In genomic region chr5:136953440-136953951, GRCm38 (mm10) we compare ENCODE assay signal across 7 mouse cellular contexts. TPM values are rescaled to one million over a fixed set of nuclear protein-coding genes. Genes with fewer than 3 reads are reported as not detected.
DNase-seq lines count a peak whose midpoint lies in the region; ATAC-seq and TF ChIP-seq lines count a peak whose summit lies in the region.

No protein-coding gene starts in this region.

- peak overlapping the region; percentile 56 for H3K27ac ChIP-seq in ES-Bruce4 (ENCODE audit: insufficient read depth, low read length)
- H3K27ac ChIP-seq in embryonic facial prominence, embryonic 13.5 days: peak overlapping the region; percentile 66; the same call in 1 of the 2 replicates

- TF ChIP-seq POLR2A in ES-Bruce4 (IDR thresholded peaks at IDR 0.05; ENCODE audit: insufficient read depth, low read length): no peak

- WGBS in embryonic facial prominence, embryonic 13.5 days: 1% methylated on average over 12 of the region's 12 CpGs

- peak; percentile 59 for DNase-seq in 3T3-L1 (ENCODE audit: low read depth, low spot score)
- DNase-seq in heart, postnatal 14 days: peak; percentile 42 to 46
- peak; percentile 29 to 37 for DNase-seq in kidney, postnatal 4 days
- peak; percentile 83 for DNase-seq in lung, postnatal 36 days
- DNase-seq in ovary, adult 18-20 months (ENCODE audit: low spot score): no peak

- peak overlapping the region; percentile 91 for H3K4me3 ChIP-seq in ES-Bruce4 (ENCODE audit: low read depth, low read length)
- peak overlapping the region; percentile 74 for H3K4me3 ChIP-seq in embryonic facial prominence, embryonic 13.5 days

- 0 out of 2 replicates have a peak, but pooled peaks cover 3% of the 10 kb centered on the region for H3K9me3 ChIP-seq in ES-Bruce4 (replicated peaks; ENCODE audit: control insufficient read depth, insufficient read depth, low read length, poor library complexity, severe bottlenecking)
- H3K9me3 ChIP-seq in embryonic facial prominence, embryonic 13.5 days: no peaks in the 10 kb centered on the region

- peak overlapping the region; percentile 76 for H3K4me2 ChIP-seq in embryonic facial prominence, embryonic 13.5 days

- no peaks in the 10 kb centered on the region for H3K27me3 ChIP-seq in ES-Bruce4 (ENCODE audit: control insufficient read depth, insufficient read depth, low read length, poor library complexity, severe bottlenecking)
- H3K27me3 ChIP-seq in embryonic facial prominence, embryonic 13.5 days: no peaks in the 10 kb centered on the region

- no peak for ATAC-seq in embryonic facial prominence, embryonic 13.5 days (ENCODE audit: insufficient number of reproducible peaks, insufficient read depth, low FRiP score, low TSS enrichment, low read depth)

- peaks cover 5% of the 10 kb centered on the region for H3K4me1 ChIP-seq in ES-Bruce4 (ENCODE audit: control insufficient read depth, insufficient read depth, low read length)
- H3K4me1 ChIP-seq in embryonic facial prominence, embryonic 13.5 days: peaks cover 18% of the 10 kb centered on the region

- TF ChIP-seq EP300 in ES-Bruce4 (IDR thresholded peaks at IDR 0.05; ENCODE audit: insufficient read depth, low read depth, low read length): no peak

- no peak for TF ChIP-seq CTCF in ES-Bruce4 (IDR thresholded peaks at IDR 0.05; ENCODE audit: low read depth, low read length)

- 0 out of 2 replicates have a peak, but pooled peaks cover 4% of the 10 kb centered on the region for H3K36me3 ChIP-seq in ES-Bruce4 (ENCODE audit: control insufficient read depth, insufficient read depth, low read length, poor library complexity, severe bottlenecking)
- H3K36me3 ChIP-seq in embryonic facial prominence, embryonic 13.5 days: peaks cover 12% of the 10 kb centered on the region

- peak overlapping the region; percentile 74 for H3K9ac ChIP-seq in ES-Bruce4 (ENCODE audit: low read depth, poor library complexity, severe bottlenecking)
- H3K9ac ChIP-seq in embryonic facial prominence, embryonic 13.5 days: peak overlapping the region; percentile 84

- intact Hi-C loops in heart, postnatal 14 days (cut with DNase I): no loop called here

RNA-seq across cellular contexts. Expression of gene Fis1, which starts 0.4 kb away (rescaled TPM):
- 87.8 and 97.5 TPM in 2 replicates for polyA plus RNA-seq in ES-Bruce4 (2011; ENCODE audit: insufficient read depth, insufficient read length, low read depth, missing spikeins)
- 265 and 282 TPM in 2 replicates for polyA plus RNA-seq in embryonic facial prominence, embryonic 13.5 days (2015; fragmentation: Nextera tagmentation; extraction: Ambion mirVana)
- total RNA-seq in heart, postnatal 14 days (2021): 100 to 1,000 TPM; 166 to 167 TPM

RNA-seq across cellular contexts. Expression of gene Cldn15, which starts 12.9 kb away (rescaled TPM):
- polyA plus RNA-seq in ES-Bruce4 (2011; ENCODE audit: insufficient read depth, insufficient read length, low read depth, missing spikeins): not detected in 2 replicates
- polyA plus RNA-seq in embryonic facial prominence, embryonic 13.5 days (2015; fragmentation: Nextera tagmentation; extraction: Ambion mirVana): 0.44 and 0.61 TPM in 2 replicates
- 10 to 100 TPM in 1 of 2 experiments, 1 to 10 TPM in 1; 8.9 to 11.2 TPM for total RNA-seq in heart, postnatal 14 days (2021)

RNA-seq across cellular contexts. Expression of gene Plod3, which starts 33.3 kb away (rescaled TPM):
- 29.3 and 33.9 TPM in 2 replicates for polyA plus RNA-seq in ES-Bruce4 (2011; ENCODE audit: insufficient read depth, insufficient read length, low read depth, missing spikeins)
- polyA plus RNA-seq in embryonic facial prominence, embryonic 13.5 days (2015; fragmentation: Nextera tagmentation; extraction: Ambion mirVana): 49.0 and 62.4 TPM in 2 replicates
- 10 to 100 TPM; 40.3 to 42.2 TPM for total RNA-seq in heart, postnatal 14 days (2021)

RNA-seq across cellular contexts. Expression of gene Znhit1, which starts 34.3 kb away (rescaled TPM):
- polyA plus RNA-seq in ES-Bruce4 (2011; ENCODE audit: insufficient read depth, insufficient read length, low read depth, missing spikeins): 26.6 and 27.0 TPM in 2 replicates
- polyA plus RNA-seq in embryonic facial prominence, embryonic 13.5 days (2015; fragmentation: Nextera tagmentation; extraction: Ambion mirVana): 117 and 124 TPM in 2 replicates
- total RNA-seq in heart, postnatal 14 days (2021): 10 to 100 TPM; 50.4 to 54.9 TPM

RNA-seq across cellular contexts. Expression of gene Ift22, which starts 45.5 kb away (rescaled TPM):
- 9.3 and 10.1 TPM in 2 replicates for polyA plus RNA-seq in ES-Bruce4 (2011; ENCODE audit: insufficient read depth, insufficient read length, low read depth, missing spikeins)
- 67.4 and 70.2 TPM in 2 replicates for polyA plus RNA-seq in embryonic facial prominence, embryonic 13.5 days (2015; fragmentation: Nextera tagmentation; extraction: Ambion mirVana)
- 10 to 100 TPM; 10.7 to 12.0 TPM for total RNA-seq in heart, postnatal 14 days (2021)
